Mouse (Mus musculus) cortical plate, adult 2 months (tissue): ENCODE measurements around the gene Cd200. TPM values are rescaled to one million over a fixed set of nuclear protein-coding genes. Genes with fewer than 3 reads are reported as not detected.
A peak's percentile ranks its signal among the peaks of the same experiment; 100 is the strongest.

Experiments
- H3K27ac ChIP-seq: fragments of 200-500 bp; 2 replicates; pipeline ENCODE4 v1.5.1; 2012; ENCODE audit warnings: low read length, control low read depth, inconsistent platforms; ENCODE audit not compliant: insufficient read depth
- H3K4me1 ChIP-seq: fragments of 200-500 bp; 2 replicates; pipeline ENCODE4 v1.6.1; 2011; ENCODE audit warnings: low read length; ENCODE audit not compliant: control insufficient read depth, insufficient read depth
- H3K4me3 ChIP-seq: fragments of 200-500 bp; 2 replicates; pipeline ENCODE4 v1.5.1; 2011; ENCODE audit warnings: mild to moderate bottlenecking, low read length, control low read depth; ENCODE audit not compliant: insufficient read depth
- CTCF ChIP-seq: fragments of 200-500 bp; IDR thresholded peaks from 2 replicates; pipeline ENCODE4 v1.5.1; 2011; ENCODE audit warnings: mild to moderate bottlenecking, control low read depth, low read length; ENCODE audit not compliant: insufficient read depth; ENCODE audit errors: extremely low read depth
- POLR2A ChIP-seq: fragments of 200-500 bp; IDR thresholded peaks from 2 replicates; pipeline ENCODE4 v1.6.1; 2011; ENCODE audit warnings: mild to moderate bottlenecking, low read length, control low read depth; ENCODE audit not compliant: insufficient read depth; ENCODE audit errors: extremely low read depth
- polyA plus RNA-seq: library from polyadenylated mRNA; depleted of rRNA; stranded (reverse); fragments of >200 nt; gene quantifications from 2 replicates; pipeline ENCODE4 v1.2.3, GENCODE M21; 2012

The Cd200 gene
- polyA plus RNA-seq, 1 experiment, result 102 TPM

- TF ChIP-seq CTCF (no peak), POLR2A (no peak)
- Histone ChIP-seq H3K4me3 (no peak overlapping the region), H3K4me1 (peaks cover 9% of the 10 kb centered on the region), H3K27ac (no peak overlapping the region)
Observed at GRCm38 (mm10) chr16:45402036-45402435, 6.8 kb downstream of the Cd200 start.

GRCm38 (mm10) chr16:45399947-45400555 lies 8.8 kb downstream of the Cd200 start:
- peaks cover 7% of the 10 kb centered on the region for H3K4me1 ChIP-seq
- no peak for TF ChIP-seq POLR2A
- no peak for TF ChIP-seq CTCF
- no peak overlapping the region for H3K4me3 ChIP-seq
- peak overlapping the region; percentile 92 for H3K27ac ChIP-seq

GRCm38 (mm10) chr16:45399411-45399810 lies 9.4 kb downstream of the Cd200 start:
- TF ChIP-seq CTCF (no peak), POLR2A (no peak)
- Histone ChIP-seq H3K27ac (no peak overlapping the region), H3K4me1 (peaks cover 7% of the 10 kb centered on the region), H3K4me3 (no peak overlapping the region)

- TF ChIP-seq POLR2A (no peak), CTCF (no peak)
- H3K4me1 ChIP-seq, result peaks cover 7% of the 10 kb centered on the region
- no peak overlapping the region for H3K27ac ChIP-seq
- no peak overlapping the region for H3K4me3 ChIP-seq
Observed at GRCm38 (mm10) chr16:45397440-45397839, 11.4 kb downstream of the Cd200 start.

GRCm38 (mm10) chr16:45392246-45392645 lies 16.6 kb downstream of the Cd200 start:
- no peak overlapping the region for H3K4me3 ChIP-seq
- H3K4me1 ChIP-seq, result no peaks in the 10 kb centered on the region
- TF ChIP-seq CTCF (no peak), POLR2A (no peak)
- H3K27ac ChIP-seq, result no peak overlapping the region

GRCm38 (mm10) chr16:45391680-45392079 lies 17.2 kb downstream of the Cd200 start:
- TF ChIP-seq POLR2A (no peak), CTCF (no peak)
- H3K4me1 ChIP-seq, result no peaks in the 10 kb centered on the region

GRCm38 (mm10) chr16:45390286-45390956 lies 18.4 kb downstream of the Cd200 start:
- no peaks in the 10 kb centered on the region for H3K4me1 ChIP-seq
- no peak overlapping the region for H3K4me3 ChIP-seq
- TF ChIP-seq POLR2A, result no peak
- TF ChIP-seq CTCF, result no peak
- no peak overlapping the region for H3K27ac ChIP-seq

More at GRCm38 (mm10) chr16:45391680-45392079, 17.2 kb downstream of the Cd200 start:
- Histone ChIP-seq H3K4me3 (no peak overlapping the region), H3K27ac (no peak overlapping the region)

GRCm38 (mm10) chr16:45389833-45390232 lies 19.0 kb downstream of the Cd200 start:
- no peaks in the 10 kb centered on the region for H3K4me1 ChIP-seq
- no peak overlapping the region for H3K27ac ChIP-seq
- TF ChIP-seq POLR2A (no peak), CTCF (no peak)
- no peak overlapping the region for H3K4me3 ChIP-seq

GRCm38 (mm10) chr16:45389041-45389440 lies 19.8 kb downstream of the Cd200 start:
- H3K4me1 ChIP-seq, result no peaks in the 10 kb centered on the region
- H3K4me3 ChIP-seq, result no peak overlapping the region
- no peak for TF ChIP-seq CTCF
- no peak for TF ChIP-seq POLR2A
- H3K27ac ChIP-seq, result no peak overlapping the region

GRCm38 (mm10) chr16:45381811-45382210 lies 27.0 kb downstream of the Cd200 start:
- no peaks in the 10 kb centered on the region for H3K4me1 ChIP-seq
- no peak overlapping the region for H3K27ac ChIP-seq
- TF ChIP-seq POLR2A (no peak), CTCF (no peak)
- no peak overlapping the region for H3K4me3 ChIP-seq

GRCm38 (mm10) chr16:45378959-45379358 lies 29.9 kb downstream of the Cd200 start:
- H3K4me1 ChIP-seq, result no peaks in the 10 kb centered on the region; the same call in 1 of the 2 replicates
- TF ChIP-seq POLR2A, result no peak
- no peak for TF ChIP-seq CTCF
- no peak overlapping the region for H3K27ac ChIP-seq

More at GRCm38 (mm10) chr16:45378959-45379358, 29.9 kb downstream of the Cd200 start:
- H3K4me3 ChIP-seq, result no peak overlapping the region
